Mouse (Mus musculus): ENCODE measurements around the gene Sncg.
"Not testable (repeated sequence)": the region's sequence is repeated elsewhere in the genome, so short reads cannot be mapped to it uniquely, and the experiment has no call there.

The Sncg gene

DNA sequence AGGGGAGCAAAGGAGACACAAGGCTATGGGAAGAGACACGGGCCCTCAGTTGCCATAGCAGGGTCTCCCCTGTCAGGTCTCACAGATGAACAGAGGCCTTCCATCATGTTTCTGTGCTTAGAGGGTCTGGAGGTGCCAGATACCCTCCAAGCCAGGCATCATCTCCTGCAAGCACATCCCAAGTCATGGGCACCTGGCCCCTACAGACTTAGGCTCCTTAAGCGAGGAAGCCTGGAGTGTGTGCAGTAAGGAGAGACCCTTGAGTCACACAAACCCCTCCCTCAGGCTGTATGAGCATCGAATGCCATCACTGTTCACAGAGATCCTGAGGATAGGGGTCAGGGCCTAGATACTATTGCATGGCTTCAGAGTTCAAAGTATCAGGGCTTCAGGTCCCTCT is 3.7 kb downstream of the Sncg start:
- DNase-seq (ENCODE audit: low spot score in 2 of 2), result no peak

DNA sequence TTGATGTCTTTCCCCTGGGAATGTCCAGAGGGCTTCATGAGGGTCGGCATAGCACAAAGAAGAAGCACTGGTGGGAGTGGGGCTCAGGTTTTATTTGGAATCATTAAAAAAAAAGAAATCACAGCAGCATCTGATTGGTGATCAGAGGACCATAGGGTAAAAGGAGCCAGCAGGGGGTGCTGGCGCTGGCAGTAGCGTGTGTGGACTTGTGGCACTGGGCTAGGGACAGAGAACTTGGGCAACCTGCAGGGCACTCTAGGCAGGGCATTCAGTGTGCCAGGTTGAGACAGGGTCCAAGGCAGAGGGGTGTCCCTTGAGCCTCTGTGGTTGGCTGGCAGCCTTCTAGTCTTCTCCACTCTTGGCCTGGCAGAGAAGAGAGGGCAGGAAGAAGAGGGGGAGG is 4.4 kb downstream of the Sncg start:
- DNase-seq (ENCODE audit: low spot score in 2 of 2), result no peak

DNA sequence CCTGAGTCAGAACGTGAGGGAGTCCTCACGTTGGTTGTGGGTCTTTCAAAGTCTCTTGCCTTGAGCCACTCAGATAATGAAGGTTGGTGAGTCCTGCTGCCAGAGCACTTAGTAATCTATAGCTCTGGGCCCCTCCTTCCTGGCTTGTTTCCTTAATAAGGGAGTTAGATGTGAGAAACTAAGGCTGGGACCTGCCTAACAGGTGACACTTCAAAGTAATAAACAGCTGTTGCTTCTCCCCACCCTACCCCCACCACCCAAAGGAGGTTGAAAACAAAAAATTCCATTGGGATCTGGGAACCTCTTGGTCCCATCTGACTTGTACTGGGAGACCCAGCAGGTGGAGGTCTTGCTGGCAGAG is 9.5 kb downstream of the Sncg start:
- DNase-seq (ENCODE audit: low spot score in 2 of 2), result no peak

- not testable (repeated sequence) for DNase-seq (ENCODE audit: low spot score in 2 of 2)
Measured at GRCm38 (mm10) chr14:34364254-34365146, 10.1 kb downstream of the Sncg start.

- DNase-seq (ENCODE audit: low spot score in 2 of 2), result peak in 1 of 2 experiments; percentile 25
Measured at GRCm38 (mm10) chr14:34363490-34364253, 10.9 kb downstream of the Sncg start.

DNA sequence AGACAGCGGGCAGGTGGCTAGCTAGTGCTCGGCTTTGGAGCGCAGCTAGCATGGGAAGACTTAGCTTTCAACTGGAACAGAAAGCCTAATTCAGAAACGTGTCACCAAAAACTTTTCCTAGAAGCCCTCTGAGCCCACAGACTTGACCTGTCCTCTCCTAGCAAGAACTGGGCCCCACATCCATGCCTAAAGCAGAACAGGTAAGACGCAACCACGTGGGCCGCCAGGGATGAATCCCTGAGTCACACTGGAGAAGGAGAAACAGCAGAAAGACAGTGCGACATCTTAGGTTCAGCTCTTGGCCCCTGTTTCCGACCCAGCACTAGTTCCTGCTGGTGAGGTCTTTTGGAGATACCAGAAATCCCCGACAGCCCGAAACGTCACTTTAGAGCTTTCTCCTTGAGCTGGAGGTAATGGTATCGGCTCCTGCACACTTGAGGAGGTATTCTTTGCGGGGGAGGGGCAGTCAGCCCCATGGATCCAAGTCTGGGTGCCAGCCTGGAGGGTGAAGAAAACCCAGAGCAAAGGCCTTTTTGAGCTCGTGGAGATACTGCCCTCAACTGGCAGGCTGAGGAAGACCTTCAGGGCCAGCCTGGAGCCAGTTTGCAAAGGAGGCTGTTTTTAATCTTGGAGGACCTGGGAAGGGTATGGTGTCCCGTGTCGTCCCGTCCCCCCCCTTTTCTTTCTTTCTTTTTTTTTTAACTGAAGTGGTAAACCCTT is 11.7 kb downstream of the Sncg start:
- DNase-seq (ENCODE audit: low spot score in 2 of 2), result peak in 1 of 2 experiments; percentile 25

DNA sequence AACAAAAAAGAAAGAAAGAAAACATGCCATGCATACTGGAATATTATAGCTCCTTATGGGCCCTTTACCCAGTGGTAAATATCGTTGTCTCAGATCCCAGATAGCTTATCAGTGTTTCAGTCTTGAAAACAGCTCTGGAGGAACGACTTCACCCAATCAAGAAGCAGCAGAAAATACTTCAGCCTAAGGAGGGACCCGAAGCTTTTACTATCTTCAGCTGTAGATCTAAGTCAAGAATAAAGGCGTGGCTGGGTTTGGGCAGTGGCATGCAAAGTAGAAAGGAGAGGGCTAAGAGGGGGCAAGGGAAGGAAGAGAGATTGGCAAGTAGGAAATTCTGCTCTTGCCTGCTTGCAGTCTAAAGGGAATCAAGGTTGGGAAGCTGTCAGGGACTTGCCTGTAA is 12.5 kb downstream of the Sncg start:
- DNase-seq (ENCODE audit: low spot score in 2 of 2), result no peak

GRCm38 (mm10) chr14:34360251-34360650 is 14.3 kb downstream of the Sncg start:
- DNase-seq (ENCODE audit: low spot score in 2 of 2), result no peak

DNA sequence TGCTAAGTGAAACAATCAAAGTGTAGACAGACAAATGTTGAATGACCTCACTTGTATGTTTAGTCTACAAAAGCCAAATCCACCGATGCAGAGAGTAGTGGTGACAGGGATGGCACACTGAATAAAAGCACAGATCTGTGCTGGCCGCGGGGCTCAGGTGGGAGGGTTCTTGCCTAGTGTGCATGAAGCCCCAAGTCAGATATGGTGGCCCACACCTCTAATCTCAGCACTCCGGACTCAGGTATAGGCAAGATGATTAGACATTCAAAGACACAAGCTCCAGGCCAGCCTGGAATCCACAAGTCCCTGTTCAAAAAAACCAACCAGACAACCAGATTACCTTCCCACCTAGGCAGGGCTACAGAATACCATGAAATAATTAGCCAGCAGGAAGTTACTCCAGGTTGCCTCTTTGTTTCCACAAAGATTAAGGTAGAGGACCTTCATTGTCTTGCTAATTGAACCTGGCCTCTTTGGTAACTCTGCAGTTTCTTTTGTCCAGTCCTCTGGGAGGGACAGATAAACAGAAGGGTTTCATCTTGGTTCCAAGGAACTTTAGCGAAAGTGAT is 14.8 kb downstream of the Sncg start:
- DNase-seq (ENCODE audit: low spot score in 2 of 2), result no peak

DNA sequence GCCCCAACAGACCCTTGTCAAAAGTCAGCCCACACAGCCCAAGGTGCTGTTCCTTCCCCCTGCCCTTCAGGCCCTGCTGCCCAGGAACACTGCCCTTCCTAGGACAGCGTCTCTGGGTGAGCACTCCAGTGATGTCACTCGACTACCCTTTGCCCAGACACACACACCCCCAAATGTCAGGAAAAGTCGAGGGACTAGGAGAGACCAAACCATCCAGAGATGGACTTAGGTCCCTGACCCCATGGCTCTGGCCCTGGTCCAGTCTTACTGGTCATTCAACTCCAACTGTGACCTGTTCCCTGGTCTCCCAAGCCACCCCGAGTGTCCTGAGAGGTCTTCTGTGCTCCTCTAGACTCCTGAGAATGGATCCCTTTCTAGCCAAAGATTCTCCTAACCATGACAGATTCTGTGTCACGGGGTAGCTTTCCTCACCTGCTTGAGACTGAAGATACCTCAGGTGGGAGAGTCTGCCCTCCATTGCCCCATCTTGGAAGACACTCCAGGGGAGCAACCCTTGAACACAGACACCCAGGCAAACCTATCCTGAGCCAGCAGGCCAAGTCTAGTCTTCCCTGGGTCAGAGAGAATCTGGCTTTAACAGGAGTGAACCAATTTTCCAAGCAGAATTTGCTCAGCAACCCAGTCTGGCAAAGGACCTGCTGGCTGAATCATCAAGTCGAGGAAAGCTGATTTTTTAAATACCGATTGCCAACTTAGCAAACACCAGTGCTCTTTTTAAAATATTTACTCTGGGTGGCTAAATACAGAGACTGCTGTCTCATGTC is 16.7 kb downstream of the Sncg start:
- DNase-seq (ENCODE audit: low spot score in 2 of 2), result no peak

DNA sequence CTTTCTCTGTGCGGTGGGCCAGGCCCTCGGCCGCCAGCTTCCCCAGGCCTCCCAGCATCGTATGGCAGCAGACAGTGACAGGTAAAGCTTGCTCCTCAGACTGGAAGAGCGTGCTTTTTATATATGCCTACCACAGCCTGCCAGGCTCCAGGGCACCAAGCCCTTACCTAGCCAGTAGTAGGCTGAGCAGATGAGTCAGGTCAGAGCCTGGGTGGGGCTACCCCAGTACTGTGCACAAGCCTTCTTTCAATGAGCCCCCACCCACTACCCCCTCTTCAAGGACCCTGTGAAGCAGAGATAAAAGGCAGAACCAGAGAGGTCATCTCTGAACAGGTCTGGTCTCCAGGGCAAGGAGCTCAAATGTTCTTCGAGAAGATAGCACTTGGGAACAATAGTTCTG is 19.3 kb downstream of the Sncg start, which contains the start of gene Fam25c:
Fam25c (minus strand) TSS at position 133 of the 400 bp plus-strand sequence.
- DNase-seq (ENCODE audit: low spot score in 2 of 2), result no peak

- no peak for DNase-seq (ENCODE audit: low spot score in 2 of 2)
Measured at GRCm38 (mm10) chr14:34354456-34354855, 20.1 kb downstream of the Sncg start.

DNA sequence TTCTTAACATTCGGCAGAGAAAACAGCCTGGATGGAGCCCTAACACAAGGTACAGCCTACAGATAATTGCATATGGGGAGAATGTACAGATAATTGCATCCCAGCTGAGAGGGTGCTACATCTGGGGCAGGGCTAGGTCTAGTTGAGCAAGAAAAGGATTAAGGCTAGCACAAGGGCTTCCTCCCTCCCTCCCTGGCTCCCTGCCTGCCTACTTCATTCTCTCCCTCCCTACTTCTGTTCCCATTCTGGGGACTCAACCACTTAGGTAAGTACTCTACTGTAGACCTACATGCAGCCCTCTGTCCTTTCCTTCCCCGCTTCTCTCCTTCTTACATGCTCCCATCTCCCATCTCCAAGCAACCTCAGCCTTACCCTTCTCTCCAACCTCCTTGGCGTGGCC is 21.3 kb downstream of the Sncg start:
- DNase-seq (ENCODE audit: low spot score in 2 of 2), result no peak

DNA sequence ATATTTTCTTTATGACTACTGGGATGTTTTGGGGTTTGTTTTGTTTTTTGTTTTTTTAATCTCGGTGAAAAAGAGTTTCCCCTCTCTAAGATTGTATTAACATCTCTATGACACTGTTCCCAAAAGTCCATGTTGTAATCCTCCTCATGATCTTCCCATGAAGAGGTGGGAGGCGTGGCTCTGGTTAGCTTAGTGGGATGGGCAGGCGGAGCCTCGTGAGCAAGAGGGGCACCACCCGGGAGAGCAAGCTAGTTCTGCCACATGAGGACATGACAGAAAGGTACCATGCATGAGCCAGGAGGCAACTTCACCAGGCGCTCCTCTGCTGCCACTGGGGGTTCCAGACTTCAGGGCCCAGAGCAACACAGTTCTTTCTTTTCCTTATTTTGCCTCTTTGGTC is 22.1 kb downstream of the Sncg start:
- DNase-seq (ENCODE audit: low spot score in 2 of 2), result no peak

- no peak for DNase-seq (ENCODE audit: low spot score in 2 of 2)
Measured at GRCm38 (mm10) chr14:34351660-34352059, 22.9 kb downstream of the Sncg start.

- no peak for DNase-seq (ENCODE audit: low spot score in 2 of 2)
Measured at GRCm38 (mm10) chr14:34349007-34349406, 25.6 kb downstream of the Sncg start.

- DNase-seq (ENCODE audit: low spot score in 2 of 2), result no peak
Measured at GRCm38 (mm10) chr14:34348301-34348700, 26.3 kb downstream of the Sncg start.

GRCm38 (mm10) chr14:34347084-34347483 is 27.5 kb downstream of the Sncg start:
- DNase-seq (ENCODE audit: low spot score in 2 of 2), result no peak

DNA sequence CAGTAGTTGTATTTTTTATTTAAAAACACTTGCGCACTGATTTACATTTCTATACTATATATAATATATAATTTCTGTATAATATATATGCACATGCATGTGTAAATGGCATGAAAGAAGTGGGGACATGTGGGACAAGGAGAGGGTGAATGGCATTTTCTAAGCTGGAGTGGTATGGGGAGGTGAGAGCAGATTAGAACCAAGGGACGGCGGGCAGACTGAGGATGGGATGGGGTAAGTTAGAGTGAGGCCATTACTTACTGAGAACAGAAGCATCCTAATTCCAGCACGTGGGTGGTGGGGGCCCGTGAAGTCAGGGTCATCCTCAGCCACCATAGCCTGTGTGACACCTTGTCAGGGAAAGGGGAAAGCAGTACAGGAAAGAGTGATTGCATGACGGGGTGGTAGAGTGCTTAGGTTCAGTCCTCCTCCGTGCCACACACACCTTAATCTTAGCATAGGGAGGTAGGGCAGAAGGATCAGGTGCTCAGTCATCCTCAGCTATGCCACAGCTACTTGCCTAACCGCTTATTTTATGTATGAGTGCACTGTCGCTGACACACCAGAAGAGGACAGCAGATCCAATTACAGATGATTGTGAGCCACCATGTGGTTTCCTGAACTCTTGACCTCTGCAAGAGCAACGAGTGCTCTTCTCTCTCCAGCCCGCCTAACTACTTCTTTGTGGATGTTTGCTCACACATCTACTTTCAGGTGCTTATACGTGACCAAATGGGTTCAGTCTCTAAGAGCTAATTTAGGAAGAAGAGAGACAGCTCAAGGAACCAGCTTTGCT is 28.6 kb downstream of the Sncg start:
- DNase-seq (ENCODE audit: low spot score in 2 of 2), result no peak

DNA sequence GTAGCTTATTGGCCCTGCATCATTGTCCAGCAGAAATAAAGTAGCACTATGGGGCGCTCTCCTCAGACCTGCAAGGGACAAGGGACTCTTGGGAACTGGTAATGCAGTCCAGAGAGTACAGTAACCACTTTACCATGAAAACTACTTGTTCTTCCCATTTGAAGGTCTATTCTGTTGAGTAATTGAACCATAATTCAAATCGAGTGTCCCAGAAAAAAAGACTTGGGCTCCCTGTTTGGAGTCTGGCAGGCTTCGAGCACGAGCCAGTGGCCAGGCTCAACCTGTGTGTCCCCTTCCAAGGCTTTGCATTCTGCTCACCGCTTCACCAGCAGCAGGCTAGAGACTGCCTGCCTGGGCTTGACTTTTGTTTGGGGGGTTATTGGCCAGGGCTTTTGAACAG is 30.2 kb downstream of the Sncg start:
- DNase-seq (ENCODE audit: low spot score in 2 of 2), result no peak

Data from spleen, postnatal 4 days (tissue).